Mouse (Mus musculus) heart, adult 2 months (tissue): ENCODE results near the gene Rmnd5a. TPM values are rescaled to one million over a fixed set of nuclear protein-coding genes. Genes with fewer than 3 reads are reported as not detected.

ENCODE experiments used
- DNase-seq, 2 experiments: peaks; one replicate each; pipeline ENCODE4 v3.0.0; 2021
- H3K27ac ChIP-seq: fragments of 200-600 bp; 2 replicates; pipeline ENCODE4 v1.8.1; 2022
- H3K27me3 ChIP-seq: fragments of 200-500 bp; 2 replicates; pipeline ENCODE4 v1.6.1; 2012; ENCODE audit warnings: mild to moderate bottlenecking, low read length, inconsistent platforms, mixed read lengths; ENCODE audit not compliant: control insufficient read depth, insufficient read depth
- H3K36me3 ChIP-seq: fragments of 200-500 bp; 2 replicates; pipeline ENCODE4 v1.6.1; 2012; ENCODE audit warnings: low read length, inconsistent platforms; ENCODE audit not compliant: control insufficient read depth, insufficient read depth
- H3K4me1 ChIP-seq: fragments of 200-500 bp; 2 replicates; pipeline ENCODE4 v1.6.1; 2011; ENCODE audit warnings: low read length; ENCODE audit not compliant: control insufficient read depth, insufficient read depth
- H3K4me3 ChIP-seq: fragments of 200-600 bp; 2 replicates; pipeline ENCODE4 v1.8.1; 2022
- H3K79me2 ChIP-seq: fragments of 200-500 bp; replicated peaks from 2 replicates; pipeline ENCODE4 v1.6.1; 2012; ENCODE audit warnings: mild to moderate bottlenecking, inconsistent platforms, low read length, moderate library complexity, mixed read lengths; ENCODE audit not compliant: control insufficient read depth, insufficient read depth
- H3K9ac ChIP-seq: fragments of 200-500 bp; 2 replicates; pipeline ENCODE4 v1.6.1; 2012; ENCODE audit warnings: low read depth, mild to moderate bottlenecking, control low read depth, inconsistent platforms, low read length, mixed read lengths
- CTCF ChIP-seq: fragments of 200-600 bp; IDR thresholded peaks from 2 replicates; pipeline ENCODE4 v1.8.1; 2022; ENCODE audit warnings: antibody characterized with exemption, mild to moderate bottlenecking, moderate library complexity
- EP300 ChIP-seq: fragments of 200-500 bp; IDR thresholded peaks from 2 replicates; pipeline ENCODE4 v1.6.1; 2011; ENCODE audit warnings: low read depth, low read length, control low read depth; ENCODE audit not compliant: insufficient read depth
- POLR2A ChIP-seq: fragments of 200-500 bp; IDR thresholded peaks from 2 replicates; pipeline ENCODE4 v1.6.1; 2011; ENCODE audit warnings: mild to moderate bottlenecking, low read depth, low read length, control low read depth; ENCODE audit not compliant: insufficient read depth
- WGBS: fragments of 180-500 bp; shearing (Covaris S2); methylation state at CpG from one replicate; pipeline ENCODE4 v1.1.7; 2018; 5-methylcytosine and 5-hydroxymethylcytosine counted together
- intact Hi-C: fragments of 180-260 bp; cut with DNase I; formaldehyde crosslinking; loops from one replicate; pipeline ENCODE4 v1.15.1; 2025
- polyA plus RNA-seq: library from polyadenylated mRNA; depleted of rRNA; stranded (reverse); fragments of >200 nt; gene quantifications from 2 replicates; pipeline ENCODE4 v1.2.3, GENCODE M21; 2012
- total RNA-seq, 2 experiments: library from RNA; stranded (reverse); gene quantifications; 2 replicates each; pipeline ENCODE4 v1.2.3; 2021

Gene Rmnd5a
- total and polyA plus RNA-seq, 3 experiments: 28.2 to 78.1 (median 67.6) TPM

- Histone ChIP-seq H3K9ac (no peak overlapping the region), H3K79me2 (no peaks in the 10 kb centered on the region), H3K27me3 (no peaks in the 10 kb centered on the region), H3K36me3 (no peaks in the 10 kb centered on the region), H3K4me1 (no peaks in the 10 kb centered on the region), H3K27ac (no peak overlapping the region), H3K4me3 (no peak overlapping the region)
- TF ChIP-seq EP300 (no peak), POLR2A (no peak), CTCF (no peak)
- WGBS: 62% methylated on average over 10 of the region's 10 CpGs
- DNase-seq: no peak
- intact Hi-C loops: no loop called here
Measured at GRCm38 (mm10) chr6:71361156-71361670, 79.2 kb downstream of the Rmnd5a start.

GRCm38 (mm10) chr6:71360751-71361150, 79.7 kb downstream of the Rmnd5a start:
- no peak overlapping the region for H3K27ac ChIP-seq
- DNase-seq: no peak
- TF ChIP-seq EP300 (no peak), POLR2A (no peak), CTCF (no peak)
- H3K79me2 ChIP-seq: no peaks in the 10 kb centered on the region
- intact Hi-C loops: no loop called here
- H3K9ac ChIP-seq: no peak overlapping the region
- 54% methylated on average over 5 of the region's 5 CpGs for WGBS
- H3K36me3 ChIP-seq: no peaks in the 10 kb centered on the region
- no peaks in the 10 kb centered on the region for H3K27me3 ChIP-seq
- H3K4me1 ChIP-seq: no peaks in the 10 kb centered on the region
- H3K4me3 ChIP-seq: no peak overlapping the region

GRCm38 (mm10) chr6:71360221-71360620, 80.2 kb downstream of the Rmnd5a start:
- Histone ChIP-seq H3K4me3 (no peak overlapping the region), H3K27ac (no peak overlapping the region), H3K9ac (no peak overlapping the region), H3K27me3 (no peaks in the 10 kb centered on the region), H3K4me1 (no peaks in the 10 kb centered on the region), H3K79me2 (no peaks in the 10 kb centered on the region), H3K36me3 (no peaks in the 10 kb centered on the region)
- 78% methylated on average over 4 of the region's 4 CpGs for WGBS
- TF ChIP-seq POLR2A: no peak
- no peak for TF ChIP-seq CTCF
- TF ChIP-seq EP300: no peak
- no peak for DNase-seq
- intact Hi-C loops: no loop called here

GRCm38 (mm10) chr6:71357493-71357892, 82.9 kb downstream of the Rmnd5a start:
- no peaks in the 10 kb centered on the region for H3K36me3 ChIP-seq

GRCm38 (mm10) chr6:71353722-71354121, 86.7 kb downstream of the Rmnd5a start:
- Histone ChIP-seq H3K4me3 (no peak overlapping the region), H3K27me3 (no peaks in the 10 kb centered on the region), H3K36me3 (no peaks in the 10 kb centered on the region), H3K79me2 (no peaks in the 10 kb centered on the region), H3K27ac (no peak overlapping the region), H3K9ac (no peak overlapping the region), H3K4me1 (no peaks in the 10 kb centered on the region; the same call in 1 of the 2 replicates)
- intact Hi-C loops: no loop called here
- no peak for DNase-seq
- 75% methylated on average over 2 of the region's 2 CpGs for WGBS
- TF ChIP-seq POLR2A (no peak), EP300 (no peak), CTCF (no peak)

More at GRCm38 (mm10) chr6:71357493-71357892, 82.9 kb downstream of the Rmnd5a start:
- no peak for DNase-seq
- H3K79me2 ChIP-seq: no peaks in the 10 kb centered on the region
- H3K4me1 ChIP-seq: no peaks in the 10 kb centered on the region
- no peak overlapping the region for H3K27ac ChIP-seq
- WGBS: 85% methylated on average over 7 of the region's 7 CpGs
- no peak overlapping the region for H3K9ac ChIP-seq
- TF ChIP-seq EP300: no peak
- no peak for TF ChIP-seq CTCF
- TF ChIP-seq POLR2A: no peak
- no peak overlapping the region for H3K4me3 ChIP-seq
- H3K27me3 ChIP-seq: no peaks in the 10 kb centered on the region
- intact Hi-C loops: no loop called here

- no peaks in the 10 kb centered on the region for H3K36me3 ChIP-seq
- intact Hi-C loops: no loop called here
- TF ChIP-seq EP300: no peak
- no peak for TF ChIP-seq POLR2A
- no peak for TF ChIP-seq CTCF
- H3K4me3 ChIP-seq: no peak overlapping the region
- 84% methylated on average over 10 of the region's 10 CpGs for WGBS
- no peak overlapping the region for H3K27ac ChIP-seq
- no peaks in the 10 kb centered on the region; the same call in 1 of the 2 replicates for H3K4me1 ChIP-seq
- no peaks in the 10 kb centered on the region for H3K79me2 ChIP-seq
- DNase-seq: no peak
- no peak overlapping the region for H3K9ac ChIP-seq
- H3K27me3 ChIP-seq: no peaks in the 10 kb centered on the region
Measured at GRCm38 (mm10) chr6:71352866-71353427, 87.5 kb downstream of the Rmnd5a start.
